Mouse (Mus musculus) ES-E14 (cell line): ENCODE data around the gene Zfp93. TPM values are rescaled to one million over a fixed set of nuclear protein-coding genes. Genes with fewer than 3 reads are reported as not detected.

Experiments
- DNase-seq: peaks from one replicate; pipeline ENCODE4 v3.0.0-alpha.2; 2013; ENCODE audit warnings: low read depth, low spot score
- H3K27ac ChIP-seq: 2 replicates; pipeline ENCODE4 v1.5.1; 2012; ENCODE audit warnings: low read depth, mild to moderate bottlenecking, low read length, moderate library complexity, mixed read lengths; ENCODE audit not compliant: poor library complexity, insufficient read depth, severe bottlenecking
- H3K36me3 ChIP-seq: 2 replicates; pipeline ENCODE4 v1.6.1; 2012; ENCODE audit warnings: mild to moderate bottlenecking, low read length, moderate library complexity, mixed read lengths; ENCODE audit not compliant: control insufficient read depth, poor library complexity, insufficient read depth, severe bottlenecking
- H3K4me1 ChIP-seq, 2 experiments: fragments of 150-350 bp in 1 of 2; sonication (generic) in 1 of 2; 2 replicates each; pipeline ENCODE4 v1.6.1; 2012; ENCODE audit warnings: low read length in 2 of 2, mild to moderate bottlenecking in 1 of 2, mixed read lengths in 1 of 2; ENCODE audit not compliant: control insufficient read depth in 2 of 2, insufficient read depth in 2 of 2, poor library complexity in 1 of 2
- H3K4me3 ChIP-seq, 2 experiments: fragments of 150-350 bp in 1 of 2; sonication (generic) in 1 of 2; 2 replicates each; pipeline ENCODE4 v1.5.1; 2012; ENCODE audit warnings: low read length in 2 of 2, low read depth in 1 of 2, mild to moderate bottlenecking in 1 of 2, mixed read lengths in 1 of 2; ENCODE audit not compliant: insufficient read depth in 1 of 2, poor library complexity in 1 of 2, severe bottlenecking in 1 of 2
- H3K9ac ChIP-seq: 2 replicates; pipeline ENCODE4 v1.6.1; 2012; ENCODE audit warnings: low read depth, mild to moderate bottlenecking, low read length, mixed read lengths; ENCODE audit not compliant: poor library complexity, insufficient read depth, severe bottlenecking
- H3K9me3 ChIP-seq: fragments of 150-350 bp; sonication (generic); 2 replicates; pipeline ENCODE4 v1.6.1; 2012; ENCODE audit warnings: low read depth, mild to moderate bottlenecking, low read length; ENCODE audit not compliant: control insufficient read depth, insufficient read depth
- CHD2 ChIP-seq: IDR thresholded peaks from 2 replicates; pipeline ENCODE4 v1.6.1; 2014; ENCODE audit warnings: mild to moderate bottlenecking, low read depth, low read length, inconsistent platforms
- HCFC1 ChIP-seq: IDR thresholded peaks from 2 replicates; pipeline ENCODE4 v1.6.1; 2012; ENCODE audit warnings: low read length, inconsistent platforms, borderline replicate concordance; ENCODE audit not compliant: insufficient read depth
- MAFK ChIP-seq: IDR thresholded peaks from 2 replicates; pipeline ENCODE4 v1.6.1; 2014; ENCODE audit warnings: mild to moderate bottlenecking, low read depth, low read length, inconsistent platforms; ENCODE audit not compliant: insufficient read depth
- ZC3H11A ChIP-seq: IDR thresholded peaks from 2 replicates; pipeline ENCODE4 v1.6.1; 2012; ENCODE audit warnings: low read depth, mild to moderate bottlenecking, inconsistent platforms, low read length, borderline replicate concordance
- ZNF384 ChIP-seq: IDR thresholded peaks from 2 replicates; pipeline ENCODE4 v1.6.1; 2012; ENCODE audit warnings: low read depth, low read length, inconsistent platforms
- in situ Hi-C, 2 experiments: fragments of 600-800 bp; cut with MboI; formaldehyde crosslinking; loops; one replicate each; pipeline ENCODE4 v1.15.1; 2025; ENCODE audit warnings: low sequenced_read_pairs in 2 of 2, inconsistent platforms in 1 of 2; ENCODE audit not compliant: unreplicated experiment in 2 of 2
- total RNA-seq: library from RNA; depleted of rRNA; stranded (reverse); fragments of 300-350 nt; gene quantifications from 2 replicates; pipeline ENCODE4 v1.2.3, GENCODE M21; 2012

Zfp93 gene
- total RNA-seq, 1 experiment, result 4.2 TPM

- H3K27ac ChIP-seq, result no peak overlapping the region
- no peaks in the 10 kb centered on the region for H3K9me3 ChIP-seq
- no peak overlapping the region for H3K9ac ChIP-seq
- no peaks in the 10 kb centered on the region for H3K4me1 ChIP-seq
- DNase-seq, result no peak
- in situ Hi-C loops, result no loop called here
- H3K4me3 ChIP-seq, result no peak overlapping the region
- H3K36me3 ChIP-seq, result peaks cover 2% of the 10 kb centered on the region; the same call in 1 of the 2 replicates
- TF ChIP-seq ZNF384 (no peak), CHD2 (no peak), HCFC1 (no peak), MAFK (no peak), ZC3H11A (no peak)
Observed at GRCm38 (mm10) chr7:24259306-24259999, 10.8 kb upstream of the Zfp93 start.

GRCm38 (mm10) chr7:24260000-24260312 lies 10.3 kb upstream of the Zfp93 start:
- DNase-seq, result no peak
- H3K4me1 ChIP-seq, result no peaks in the 10 kb centered on the region
- TF ChIP-seq ZC3H11A (no peak), ZNF384 (no peak), CHD2 (no peak), MAFK (no peak), HCFC1 (no peak)
- H3K4me3 ChIP-seq, result no peak overlapping the region
- no peak overlapping the region for H3K27ac ChIP-seq
- H3K9ac ChIP-seq, result no peak overlapping the region
- H3K9me3 ChIP-seq, result no peaks in the 10 kb centered on the region
- H3K36me3 ChIP-seq, result peaks cover 2% of the 10 kb centered on the region; the same call in 1 of the 2 replicates
- in situ Hi-C loops, result no loop called here

DNA sequence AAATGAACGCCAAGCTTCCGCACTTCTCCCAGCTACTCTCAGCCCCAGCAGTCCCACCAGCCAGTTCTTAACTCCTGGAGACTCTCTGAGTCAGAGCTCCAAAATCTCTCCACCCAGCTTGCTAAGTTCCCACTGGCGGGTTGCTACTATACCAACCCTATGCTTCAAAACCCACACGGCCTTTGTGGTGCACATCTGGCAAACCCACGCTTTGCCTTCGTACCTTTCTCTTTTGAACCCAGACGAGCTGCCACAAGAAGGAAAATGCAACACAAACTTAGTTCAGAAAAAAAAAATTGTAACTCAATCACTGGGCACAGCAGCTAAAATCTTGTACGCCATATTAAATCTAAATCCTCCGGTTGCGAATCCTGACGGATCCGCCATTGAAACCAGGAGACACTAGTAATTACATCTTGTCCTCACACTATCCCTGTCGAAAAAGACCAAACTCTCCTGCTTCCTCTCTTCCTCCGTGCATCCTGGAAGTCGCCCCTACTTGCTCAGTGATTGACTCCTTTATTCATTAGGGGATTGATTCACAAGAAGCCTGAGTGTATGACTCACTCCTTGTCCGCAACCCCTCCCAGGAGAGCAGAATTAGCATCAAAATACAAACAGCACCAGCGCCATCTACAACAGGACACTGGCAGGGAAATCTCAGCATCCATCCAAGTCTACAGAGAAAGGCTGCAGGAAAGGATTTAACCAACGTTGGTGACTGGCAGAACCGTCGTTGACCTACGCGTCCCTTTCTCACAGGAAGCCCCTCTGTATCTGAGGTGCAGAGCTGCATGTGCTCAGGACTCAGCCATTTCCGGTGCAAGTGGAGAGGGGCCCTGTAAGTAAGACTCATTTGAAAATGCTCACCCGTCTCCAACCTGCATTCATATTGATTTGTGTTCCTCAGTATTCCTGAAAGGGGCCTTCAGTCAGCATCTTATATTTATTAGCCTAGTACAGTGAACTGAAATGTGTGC lies 1.8 kb upstream of the Zfp93 start:
- Histone ChIP-seq H3K27ac (peak overlapping the region; percentile 71), H3K9me3 (no peaks in the 10 kb centered on the region), H3K4me3 (peak overlapping the region; percentile 51 to 67), H3K36me3 (no peaks in the 10 kb centered on the region), H3K4me1 (peaks cover 0 to 4% of the 10 kb centered on the region in 2 experiments; a peak in 2 of 4 replicates), H3K9ac (peak overlapping the region; percentile 81)
- in situ Hi-C loops, result no loop called here
- TF ChIP-seq MAFK, result no peak
- TF ChIP-seq HCFC1, result no peak
- TF ChIP-seq ZNF384, result no peak
- TF ChIP-seq CHD2, result no peak
- TF ChIP-seq ZC3H11A, result no peak
- DNase-seq, result no peak

DNA sequence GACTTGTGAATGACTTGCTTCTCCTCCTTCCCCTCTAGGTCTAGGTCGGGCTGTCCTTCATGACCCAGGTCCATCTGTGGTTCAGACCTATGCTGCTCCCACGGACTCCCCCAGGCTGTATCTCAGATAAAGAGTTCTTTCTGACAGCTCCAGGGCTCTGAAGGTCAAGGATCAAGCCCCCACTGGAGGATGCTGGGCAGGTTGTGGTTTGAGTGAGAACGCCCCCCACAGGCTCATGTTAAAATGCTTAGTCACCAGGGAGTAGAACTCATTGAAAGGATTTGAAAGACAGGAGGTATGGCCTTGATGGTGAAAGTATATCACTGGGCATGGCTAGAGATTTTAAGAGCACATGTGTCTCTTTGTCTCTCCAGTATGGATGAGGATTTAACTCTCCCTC lies 964 bp upstream of the Zfp93 start:
- peak overlapping the region; percentile 71; the same call in 1 of the 2 replicates for H3K27ac ChIP-seq

More for the DNA sequence above, 964 bp upstream of the Zfp93 start:
- in situ Hi-C loops, result no loop called here
- DNase-seq, result no peak
- no peaks in the 10 kb centered on the region for H3K9me3 ChIP-seq
- H3K4me1 ChIP-seq, result peaks cover 0 to 4% of the 10 kb centered on the region in 2 experiments; a peak in 2 of 4 replicates
- TF ChIP-seq MAFK (peak; percentile 32; the same call in 1 of the 2 replicates), CHD2 (no peak)
- no peak overlapping the region for H3K9ac ChIP-seq
- H3K36me3 ChIP-seq, result no peaks in the 10 kb centered on the region
- H3K4me3 ChIP-seq, result peak overlapping the region; percentile 51 to 67; a peak in 2 of 4 replicates
